Mouse (Mus musculus): ENCODE measurements around the gene Pdcd5.

GRCm38 (mm10) chr7:35599492-35599891 is 47.8 kb downstream of the Pdcd5 start:
- TF ChIP-seq CTCF (IDR thresholded peaks at IDR 0.05; ENCODE audit: low read depth) = no peak
- TF ChIP-seq EP300 (IDR thresholded peaks at IDR 0.05; ENCODE audit: low read depth) = no peak

All from heart, postnatal 0 days (tissue).